Mouse (Mus musculus) left cerebral cortex, adult 9 months (tissue): ENCODE data around the gene Csf2.
A peak's percentile ranks its signal among the peaks of the same experiment; 100 is the strongest.
"Not testable (repeated sequence)": the region's sequence is repeated elsewhere in the genome, so short reads cannot be mapped to it uniquely, and the experiment has no call there.

ENCODE experiments used
- DNase-seq, 2 experiments: peaks; one replicate each; pipeline ENCODE4 v3.0.0; 2022; ENCODE audit warnings: low spot score in 2 of 2

The Csf2 gene

DNA sequence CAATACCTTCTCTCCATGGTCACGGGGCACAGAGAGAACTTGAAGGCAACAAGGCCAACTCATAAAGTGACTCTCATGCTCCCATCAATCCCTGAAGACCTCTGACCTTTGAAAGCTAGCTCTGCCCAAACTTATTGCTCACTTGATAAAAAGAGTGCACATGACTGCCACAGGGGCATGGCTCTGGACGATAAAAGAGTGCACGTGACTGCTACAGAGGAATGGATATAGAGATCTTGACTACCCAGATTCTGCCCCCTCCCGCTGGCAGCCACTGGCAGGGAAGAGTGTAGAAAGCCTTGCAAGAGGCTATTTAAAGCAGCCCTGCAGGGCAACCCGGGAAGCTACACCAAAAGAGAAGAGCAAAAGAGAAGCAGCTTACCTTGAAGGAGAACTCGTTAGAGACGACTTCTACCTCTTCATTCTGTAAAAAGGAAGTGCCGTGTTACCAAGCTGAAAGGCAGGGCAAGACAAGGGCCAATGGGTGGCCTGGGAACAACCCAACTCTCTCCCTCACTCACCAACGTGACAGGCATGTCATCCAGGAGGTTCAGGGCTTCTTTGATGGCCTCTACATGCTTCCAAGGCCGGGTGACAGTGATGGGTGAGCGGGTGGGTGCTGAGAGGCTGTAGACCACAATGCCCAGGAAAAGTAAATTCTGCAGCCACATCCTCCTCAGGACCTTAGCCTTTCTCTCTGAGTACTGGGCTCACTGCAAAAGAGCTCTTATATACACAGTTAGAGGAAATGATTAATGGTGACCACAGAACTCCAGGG lies at the start of gene Csf2:
Csf2 (minus strand) TSS at position 728 of the 778 bp plus-strand sequence.
- DNase-seq: no peak

DNA sequence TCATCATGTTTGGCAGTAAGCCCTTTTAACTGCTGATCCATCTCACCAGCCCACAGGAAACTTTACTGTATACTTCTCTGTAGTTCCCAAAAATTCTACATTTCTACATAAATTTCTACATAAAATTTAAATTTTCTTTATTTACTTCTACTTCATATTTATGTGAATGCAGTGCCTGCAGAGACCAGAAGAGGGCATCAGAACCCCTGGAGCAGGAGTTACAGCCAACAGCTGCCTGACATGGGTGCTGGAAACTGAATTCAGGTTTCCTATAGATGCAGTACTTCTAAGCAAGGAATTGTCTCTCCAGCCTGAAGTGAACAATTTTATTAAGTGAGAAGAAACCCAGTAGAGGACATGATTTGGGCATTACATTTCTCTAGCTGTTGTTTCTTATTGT lies 49.3 kb upstream of the Csf2 start:
- DNase-seq: no peak

- not testable (repeated sequence) for DNase-seq
Observed at GRCm38 (mm10) chr11:54297471-54297870, 48.0 kb upstream of the Csf2 start.

- DNase-seq: no peak
Observed at GRCm38 (mm10) chr11:54296734-54297133, 47.3 kb upstream of the Csf2 start.

DNA sequence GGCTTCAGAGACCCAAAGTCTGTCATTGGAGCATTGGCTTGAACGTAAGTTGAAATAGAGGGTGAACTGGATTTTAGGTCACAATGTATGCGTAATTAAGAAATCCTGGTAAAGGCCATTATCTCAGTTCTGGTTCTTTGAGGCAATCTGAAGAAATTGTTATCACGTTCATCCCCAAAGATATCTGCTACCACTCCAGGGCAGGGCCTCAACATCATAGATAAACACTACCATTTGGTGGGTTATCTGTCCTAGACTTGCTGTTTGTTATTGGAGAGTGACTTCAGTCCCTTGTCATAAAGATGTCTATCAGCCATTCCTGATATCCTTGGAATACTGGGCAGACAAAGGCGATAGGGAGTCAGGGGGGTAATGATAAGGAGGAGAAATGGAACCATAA lies 46.5 kb upstream of the Csf2 start:
- no peak for DNase-seq

DNA sequence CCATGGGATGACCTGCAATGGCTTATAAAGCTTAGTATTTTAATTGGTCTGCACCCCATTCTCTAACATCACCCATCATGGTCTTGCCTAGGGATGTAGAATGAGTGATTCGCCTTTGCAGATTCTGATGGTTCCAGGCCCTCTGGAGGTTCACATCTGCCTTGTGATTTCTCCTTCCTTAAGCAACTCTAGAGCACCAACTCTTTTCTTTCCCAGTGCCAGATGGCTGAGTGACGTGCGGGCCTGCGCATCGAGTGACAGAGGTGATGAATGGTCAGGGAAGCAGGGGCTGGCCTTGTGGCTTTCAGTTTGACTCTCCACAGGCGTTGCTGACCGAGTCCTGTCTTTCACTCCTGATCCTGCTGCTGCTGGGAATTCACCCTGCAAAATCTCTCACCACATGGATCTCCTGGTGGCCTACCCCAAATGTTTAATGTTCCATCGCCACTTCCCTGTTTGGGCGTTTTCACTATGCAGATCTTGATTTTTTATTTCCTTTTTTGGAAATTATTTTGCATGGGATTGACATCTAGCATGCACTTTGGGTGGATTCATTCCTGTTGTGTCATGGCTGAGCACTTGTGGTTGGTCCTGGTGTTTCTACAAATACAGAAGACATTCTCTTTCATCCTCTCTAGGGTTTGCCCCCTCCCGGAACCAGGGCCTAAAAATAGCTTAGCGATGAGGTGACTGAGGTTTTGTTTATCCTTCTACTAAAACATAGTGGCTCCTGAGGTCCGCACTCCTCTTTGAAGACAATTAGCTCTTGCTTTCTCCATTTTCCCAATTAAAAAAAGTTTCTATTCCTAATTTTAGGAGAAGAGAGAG lies 44.7 kb upstream of the Csf2 start:
- no peak for DNase-seq

DNA sequence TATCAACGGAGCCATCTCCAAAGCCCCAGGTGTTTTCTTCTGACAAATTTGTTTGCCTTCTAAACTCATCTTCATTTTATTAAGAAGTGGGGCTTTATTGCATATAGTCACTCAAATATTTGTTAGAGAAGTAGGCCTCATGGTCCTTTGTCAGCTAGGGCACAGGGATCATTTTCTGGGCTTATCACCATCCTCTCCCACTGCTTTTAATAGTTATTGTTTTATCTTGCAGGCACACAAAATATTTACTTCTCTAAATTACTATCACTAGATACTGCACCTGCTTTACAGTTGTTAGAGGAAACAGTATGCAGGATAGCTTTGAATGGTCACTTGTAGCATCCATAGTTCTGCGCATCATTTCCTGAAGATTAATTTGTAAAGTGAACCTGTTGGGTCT lies 42.7 kb upstream of the Csf2 start:
- DNase-seq: no peak

GRCm38 (mm10) chr11:54287821-54288453 lies 38.5 kb upstream of the Csf2 start:
- DNase-seq: no peak

DNA sequence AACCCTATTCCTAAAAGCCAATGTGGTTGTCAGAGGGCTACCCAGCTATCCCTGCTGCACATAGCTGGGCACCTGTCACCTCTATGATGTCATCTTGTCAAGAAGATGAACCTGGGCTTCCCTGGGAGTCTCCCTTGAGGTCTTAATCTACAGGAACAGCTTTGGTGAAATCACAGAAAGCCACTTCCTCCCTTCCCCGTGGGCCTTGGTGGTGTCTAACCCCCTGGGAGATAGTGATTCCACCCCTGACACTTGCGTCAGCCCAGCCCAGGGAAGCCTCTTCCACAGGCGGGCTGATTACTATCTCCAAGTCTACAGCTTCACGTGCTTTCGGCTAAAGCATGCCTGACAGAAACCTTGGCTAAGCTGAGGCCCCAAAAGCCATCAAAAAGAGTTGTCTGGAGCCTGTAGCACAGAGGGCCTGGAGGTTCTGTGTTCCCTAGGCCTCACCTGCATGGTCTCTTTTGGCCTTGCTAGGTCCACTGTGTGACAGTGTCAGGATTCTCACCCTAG lies 22.0 kb upstream of the Csf2 start:
- no peak for DNase-seq

- peak in 1 of 2 experiments; percentile 4 for DNase-seq
Observed at GRCm38 (mm10) chr11:54269191-54269896, 19.9 kb upstream of the Csf2 start.

DNA sequence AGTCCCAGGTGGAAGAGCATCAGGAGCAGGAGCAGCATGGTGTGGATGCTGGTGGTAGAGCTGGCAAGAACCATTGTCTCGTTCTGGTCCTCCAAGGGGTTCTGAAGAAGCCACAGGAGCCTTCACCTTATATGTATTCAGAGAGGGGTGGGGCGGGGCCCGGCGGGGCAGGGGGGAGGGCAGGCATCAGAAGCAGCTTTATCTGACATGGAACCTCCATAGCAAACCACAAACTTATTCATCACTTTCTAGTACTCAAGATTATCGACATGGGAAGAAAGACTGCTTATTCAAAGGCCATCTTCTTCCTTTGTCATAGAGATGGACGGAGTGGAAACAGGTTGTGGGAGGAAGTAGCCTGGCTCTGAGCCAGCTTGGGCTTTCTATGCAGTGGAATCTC lies 17.7 kb upstream of the Csf2 start, which contains the start of gene Il3:
Il3 (minus strand) TSS at position 101 of the 400 bp plus-strand sequence.
- DNase-seq: no peak

GRCm38 (mm10) chr11:54264542-54264941 lies 15.1 kb upstream of the Csf2 start:
- peak in 1 of 2 experiments; percentile 57 for DNase-seq

DNA sequence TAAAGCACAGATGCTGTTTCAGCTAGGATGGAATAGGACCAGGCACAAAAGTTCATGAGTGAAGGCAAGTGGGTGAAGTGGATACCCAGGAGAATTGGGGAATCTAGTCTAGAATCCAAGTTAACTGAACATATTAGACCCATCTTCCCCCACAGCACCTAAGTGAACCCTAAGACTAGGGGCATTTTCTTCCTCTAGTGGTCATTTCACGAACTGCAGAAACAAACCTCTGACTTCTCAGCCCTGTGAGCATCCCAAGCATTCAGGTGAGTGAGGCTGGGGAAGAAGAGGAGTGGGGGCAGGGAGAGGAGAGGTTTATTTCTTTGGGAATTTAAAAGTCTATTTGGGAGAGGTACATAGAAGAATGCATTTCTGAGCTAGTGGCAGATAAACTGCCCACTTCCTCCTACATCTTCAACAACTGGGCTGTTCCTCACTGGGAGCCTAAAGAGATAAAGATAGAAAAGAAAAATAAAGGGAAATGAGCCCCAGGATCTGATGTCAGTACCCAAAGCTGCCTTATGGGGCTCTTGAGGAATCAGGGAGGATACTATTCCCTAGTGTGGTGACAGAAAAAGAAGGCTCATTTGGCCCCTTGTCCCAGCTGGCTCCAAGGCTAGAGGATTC lies 14.1 kb upstream of the Csf2 start:
- DNase-seq: no peak

DNA sequence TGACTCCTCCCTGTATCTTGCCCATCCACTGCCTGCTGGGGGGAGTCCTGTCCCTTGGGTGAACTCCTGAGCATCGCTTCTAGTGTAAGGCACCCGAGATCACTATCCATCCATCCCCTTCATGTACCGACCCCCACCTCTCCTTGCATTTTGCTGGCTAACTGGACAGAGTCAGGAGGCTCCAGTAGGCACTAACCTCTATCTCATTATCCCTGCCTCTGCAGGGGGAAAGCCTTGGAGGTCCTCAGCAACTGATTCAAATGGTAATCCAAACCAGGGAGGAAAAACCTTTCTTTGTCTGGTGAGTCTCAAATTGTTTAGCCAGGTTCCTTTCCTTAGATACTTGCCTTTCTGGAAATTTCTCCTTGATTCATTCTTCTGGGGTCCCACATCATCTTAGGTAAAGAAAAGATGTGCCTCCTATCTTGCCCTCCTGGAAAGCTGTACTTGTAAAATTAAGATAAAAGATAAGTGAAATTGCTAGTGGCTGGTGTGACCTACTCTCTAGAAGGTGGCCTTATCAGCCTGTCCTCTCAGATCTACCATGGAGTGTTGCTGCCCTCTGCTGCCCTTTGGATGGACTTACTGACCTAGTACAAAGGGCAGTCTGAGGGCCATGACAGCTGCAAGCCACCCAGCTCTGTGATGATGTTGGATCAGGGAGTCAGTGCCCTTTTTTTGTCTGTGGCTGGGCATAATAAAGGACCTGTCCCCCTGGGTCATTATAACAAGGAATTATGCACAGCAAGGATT lies 7.3 kb upstream of the Csf2 start:
- peak; percentile 9 to 68 for DNase-seq

DNA sequence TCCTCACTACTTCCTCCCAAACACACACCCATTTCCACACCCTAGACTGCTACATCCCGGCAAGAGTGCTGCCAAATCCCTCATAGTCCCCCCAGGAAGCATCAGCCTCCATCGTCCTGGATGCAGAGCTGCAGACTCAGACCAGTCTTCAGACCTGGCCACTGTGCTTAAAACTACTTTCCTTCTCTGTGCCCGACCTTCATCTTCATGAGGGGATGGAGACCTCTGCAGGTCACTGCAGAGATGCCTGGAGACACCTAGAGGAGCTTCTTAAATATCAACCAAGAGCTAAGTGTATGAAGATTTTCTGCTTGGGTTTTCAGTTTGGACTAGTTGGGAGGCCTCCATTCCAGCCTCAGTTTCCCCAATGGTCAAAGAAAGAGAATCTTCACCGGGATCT lies 4.6 kb upstream of the Csf2 start:
- DNase-seq: no peak

DNA sequence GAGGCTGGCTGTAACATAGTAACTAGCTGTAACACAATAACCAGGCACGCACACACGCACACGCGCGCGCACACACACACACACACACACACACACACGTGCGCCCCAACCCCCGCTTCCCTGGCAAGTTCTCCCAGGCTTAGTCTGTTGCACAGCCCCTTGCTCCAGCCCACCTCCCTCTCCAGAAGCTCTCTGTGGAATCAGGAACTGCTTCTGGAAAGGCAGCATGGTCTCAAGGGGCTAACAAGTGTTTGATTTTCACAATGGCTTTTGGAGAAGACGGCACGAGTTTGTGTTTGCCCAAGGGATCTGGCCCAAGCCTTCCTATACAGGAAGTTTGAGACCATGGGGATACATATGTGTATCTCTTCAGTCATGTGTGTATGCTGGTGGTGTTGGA lies 1.1 kb upstream of the Csf2 start:
- no peak for DNase-seq

GRCm38 (mm10) chr11:54249748-54250147 lies 281 bp upstream of the Csf2 start:
- no peak for DNase-seq

DNA sequence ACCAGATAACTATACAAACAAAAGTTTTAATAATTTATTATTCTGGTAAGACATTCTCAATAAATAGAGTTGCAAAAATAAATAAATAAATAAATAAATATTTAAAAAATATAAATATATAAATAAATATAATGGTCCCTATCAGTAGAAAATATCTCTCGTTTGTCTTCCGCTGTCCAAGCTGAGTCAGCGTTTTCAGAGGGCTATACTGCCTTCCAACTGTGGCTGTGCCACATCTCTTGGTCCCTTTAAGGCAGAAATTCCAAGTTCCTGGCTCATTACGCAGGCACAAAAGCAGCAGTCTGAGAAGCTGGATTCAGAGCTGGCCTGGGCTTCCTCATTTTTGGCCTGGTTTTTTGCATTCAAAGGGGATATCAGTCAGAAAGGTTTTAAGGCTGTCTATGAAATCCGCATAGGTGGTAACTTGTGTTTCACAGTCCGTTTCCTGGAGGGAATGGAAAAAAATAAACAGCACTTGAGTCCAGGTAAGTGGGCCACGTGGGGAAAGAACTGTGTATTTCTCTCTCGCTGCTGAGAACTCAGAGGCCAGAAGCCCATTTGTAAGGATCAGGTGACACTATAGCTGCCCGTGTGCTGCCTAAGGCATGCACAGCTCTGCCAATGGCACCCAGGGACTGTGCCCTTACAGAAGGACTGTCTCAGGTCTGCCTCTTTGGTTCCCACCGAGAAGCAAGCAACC lies 2.1 kb downstream of the Csf2 start:
- DNase-seq: no peak

DNA sequence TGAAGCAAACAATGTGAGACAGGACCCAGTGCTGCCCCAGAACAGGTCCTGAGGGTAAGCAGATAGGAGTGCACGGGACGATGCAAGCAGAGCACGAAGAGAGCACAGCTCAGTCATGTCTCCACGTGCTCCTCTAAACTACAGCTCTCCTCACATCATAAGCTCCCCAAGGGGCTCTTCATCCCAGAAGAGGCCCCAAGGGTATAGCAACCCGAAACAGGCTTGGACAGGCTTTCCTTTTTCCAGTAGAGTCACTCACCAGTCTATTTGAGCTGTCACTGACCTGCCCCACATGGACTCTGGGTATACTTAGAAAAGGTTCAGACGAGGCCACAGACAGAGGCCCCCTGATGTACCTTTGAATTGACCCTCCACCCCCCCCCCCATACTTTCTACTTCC lies 5.0 kb downstream of the Csf2 start:
- DNase-seq: no peak

DNA sequence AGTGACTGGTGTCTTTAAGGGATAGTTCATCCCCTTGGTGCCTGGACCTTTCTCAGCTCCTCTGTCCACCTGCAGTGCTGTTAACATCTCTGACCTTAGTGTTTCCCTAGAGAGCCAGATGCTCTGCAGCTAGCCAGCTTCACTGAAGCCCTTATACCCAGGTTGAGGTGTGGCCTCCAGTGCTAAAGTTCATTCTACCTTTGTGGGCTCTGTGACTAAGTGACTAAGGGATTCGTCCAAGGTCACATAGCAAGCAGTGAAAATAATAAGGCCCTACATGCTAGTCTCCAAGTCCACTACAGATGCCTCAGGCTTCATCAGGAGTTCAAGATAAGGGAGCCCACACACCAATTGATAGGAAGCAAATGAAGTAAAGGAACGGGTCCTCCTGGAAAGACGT lies 7.0 kb downstream of the Csf2 start:
- no peak for DNase-seq
